Comparison of ENCODE assay signal across 9 mouse cellular contexts in genomic region chr4:141976163-141976562, GRCm38 (mm10). TPM values are rescaled to one million over a fixed set of nuclear protein-coding genes. Genes with fewer than 3 reads are reported as not detected.
A peak's percentile ranks its signal among the peaks of the same experiment; 100 is the strongest.
DNase-seq lines count a peak whose midpoint lies in the region; ATAC-seq and TF ChIP-seq lines count a peak whose summit lies in the region.
"Had no signal": no experiment of that assay in that cellular context is flagged by ENCODE, and none has a peak within 500 bp of the region (broad histone marks: within the 10 kb centered on the region; RNA-seq: fewer than 3 reads in every experiment).

No protein-coding gene starts in this region.

- no peaks in the 10 kb centered on the region for H3K4me1 ChIP-seq in spleen, adult 2 months (ENCODE audit: control insufficient read depth, insufficient read depth, insufficient read length)

- 44% methylated on average over 4 of the region's 4 CpGs for WGBS in spleen, adult 2 months

- no peaks in the 10 kb centered on the region for H3K27me3 ChIP-seq in spleen, adult 2 months (ENCODE audit: control insufficient read depth, insufficient read depth, low read length)

- H3K27ac ChIP-seq in spleen, adult 2 months (ENCODE audit: insufficient read depth, low read length), result no peak overlapping the region

- no peak overlapping the region for H3K4me3 ChIP-seq in spleen, adult 2 months (ENCODE audit: extremely low read depth, insufficient read depth, insufficient read length)

- no peak for TF ChIP-seq POLR2A in spleen, adult 2 months (IDR thresholded peaks at IDR 0.05; ENCODE audit: low read depth, low read length)

- peak; percentile 72 for ATAC-seq in common myeloid progenitor, adult 5-6 weeks (replicated peaks; ENCODE audit: low read depth, poor library complexity, severe bottlenecking)
- peak; percentile 70 for ATAC-seq in monocyte, adult 5-6 weeks (replicated peaks; ENCODE audit: insufficient number of reproducible peaks, low FRiP score, low TSS enrichment, poor library complexity, severe bottlenecking)

- no peaks in the 10 kb centered on the region for H3K36me3 ChIP-seq in spleen, adult 2 months (ENCODE audit: control insufficient read depth, insufficient read depth, low read length)

- peak; percentile 44 for DNase-seq in gastrocnemius, postnatal 10 days
- no peak for DNase-seq in gastrocnemius, postnatal 4 days (ENCODE audit: low spot score in 2 of 2)
- no peak for DNase-seq in spleen, adult 2 months (ENCODE audit: low read depth in 1 of 2, low spot score in 2 of 2)
- DNase-seq in spleen, postnatal 36 days (ENCODE audit: low spot score in 2 of 2), result no peak
- DNase-seq in kidney, postnatal 14 days, result peak; percentile 39
- no peak for DNase-seq in c-Kit-positive CD71-positive TER-119-positive erythroid progenitor cells, embryonic 14.5 days (ENCODE audit: low spot score)

- peak; percentile 42; the same call in 1 of the 2 replicates for TF ChIP-seq CTCF in spleen, adult 2 months (IDR thresholded peaks at IDR 0.05; ENCODE audit: extremely low read depth, insufficient read depth, insufficient read length, insufficient replicate concordance)

RNA-seq across cellular contexts. Expression of gene Fhad1, which starts 38.7 kb away (rescaled TPM):
- total RNA-seq in gastrocnemius, postnatal 10 days (2021), result 1 to 10 TPM; 2.1 to 4.5 TPM
- 1 to 10 TPM; 6.4 to 6.7 TPM for total RNA-seq in gastrocnemius, postnatal 4 days (2021)
- 0.12 and 0.21 TPM in 2 replicates for polyA plus RNA-seq in spleen, adult 2 months (2012; rRNA removed)
- not detected in 2 replicates for total RNA-seq in common myeloid progenitor, adult 5-6 weeks (2017)
- 0.32 to 4.4 TPM (median 0.38 TPM) in 3 replicates for total RNA-seq in monocyte, adult 5-6 weeks (2017)
- total RNA-seq: neutrophil, adult 5-6 weeks had no signal

Comparison
In these comparisons a context has a peak if more than half of its experiments do, and no peak if none do; other contexts are left out.
1. DNase-seq: peak in gastrocnemius, postnatal 10 days (single experiment) and kidney, postnatal 14 days (single experiment); none in gastrocnemius, postnatal 4 days (0 of 2), spleen, adult 2 months (0 of 2), spleen, postnatal 36 days (0 of 2) and c-Kit-positive CD71-positive TER-119-positive erythroid progenitor cells, embryonic 14.5 days (single experiment).